Mouse (Mus musculus): ENCODE data around the gene Cfap99. TPM values are rescaled to one million over a fixed set of nuclear protein-coding genes. Genes with fewer than 3 reads are reported as not detected.

The Cfap99 gene
- total RNA-seq, 2 experiments from 2014 or later = not detected

Other genes starting within 250 kb of the Cfap99 start
- gene Poln, start 119.2 kb upstream of the Cfap99 start, total RNA-seq (2021) = 1 to 10 TPM; 2.1 to 5.4 TPM
- gene Haus3, start 119.1 kb upstream of the Cfap99 start, total RNA-seq (2021) = 1 to 10 TPM; 6.9 to 7.4 TPM
- gene Mxd4, start 100.9 kb upstream of the Cfap99 start, total RNA-seq (2021) = 100 to 1,000 TPM; 109 to 119 TPM
- 1 to 10 TPM; 1.3 to 1.4 TPM for gene Zfyve28, start 151 bp upstream of the Cfap99 start, total RNA-seq (2021)
- 10 to 100 TPM; 57.1 to 62.6 TPM for gene Rnf4, start 47.7 kb downstream of the Cfap99 start, total RNA-seq (2021)
- 10 to 100 TPM; 38.2 to 39.3 TPM for gene Fam193a, start 81.3 kb downstream of the Cfap99 start, total RNA-seq (2021)
- 1 to 10 TPM; 7.8 to 9.1 TPM for gene Tnip2, start 225.4 kb downstream of the Cfap99 start, total RNA-seq (2021)
- 1 to 10 TPM; 3.6 to 6.7 TPM for gene Sh3bp2, start 237.2 kb downstream of the Cfap99 start, total RNA-seq (2021)